Mouse (Mus musculus): ENCODE data around the gene Lin52.

- TF ChIP-seq POLR2A (IDR thresholded peaks at IDR 0.05; ENCODE audit: insufficient read depth, low read length) (no peak), CTCF (IDR thresholded peaks at IDR 0.05; ENCODE audit: low read depth, low read length) (no peak)
Measured at GRCm38 (mm10) chr12:84571466-84572340, 120.5 kb downstream of the Lin52 start.
